Mouse (Mus musculus): ENCODE results near the gene Zfp120.

DNA sequence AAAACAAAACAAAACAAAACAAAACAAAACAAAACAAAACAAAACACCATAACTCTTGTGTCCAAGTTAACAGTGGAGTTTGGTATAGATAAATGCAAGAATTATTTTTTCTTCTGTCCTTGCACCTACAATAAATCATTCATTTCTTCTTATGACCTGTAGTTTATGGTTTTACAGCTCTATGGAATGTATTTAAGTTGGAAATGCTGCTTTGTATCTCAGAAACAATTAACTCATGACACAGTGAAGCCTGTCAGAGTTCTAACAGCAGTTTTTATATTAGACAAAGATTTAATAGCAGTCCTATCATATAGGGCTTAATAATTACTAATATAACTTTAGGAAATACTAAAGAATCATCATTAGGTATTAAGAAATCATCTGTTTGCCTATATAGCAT, 37.3 kb upstream of the Zfp120 start:
- TF ChIP-seq POLR2A (IDR thresholded peaks at IDR 0.05; ENCODE audit: extremely low read depth, insufficient read depth, low read length) (no peak), CTCF (IDR thresholded peaks at IDR 0.05; ENCODE audit: low read depth, low read length) (no peak)

All from liver, adult 2 months (tissue).